ENCODE assay signal across 15 mouse cellular contexts in genomic region chr9:22962269-22962815, GRCm38 (mm10).
DNase-seq lines count a peak whose midpoint lies in the region; ATAC-seq and TF ChIP-seq lines count a peak whose summit lies in the region.
"Had no signal": no experiment of that assay in that cellular context is flagged by ENCODE, and none has a peak within 500 bp of the region (broad histone marks: within the 10 kb centered on the region; RNA-seq: fewer than 3 reads in every experiment).

No protein-coding gene starts in this region.

- H3K4me2 ChIP-seq in midbrain, embryonic 14.5 days (ENCODE audit: low read length), result no peak overlapping the region

- no peak overlapping the region for H3K4me3 ChIP-seq in gastrocnemius, adult 2 months
- no peak overlapping the region for H3K4me3 ChIP-seq in lung, adult 2 months (replicated peaks; ENCODE audit: extremely low read depth, low read depth, low read length)
- H3K4me3 ChIP-seq in midbrain, embryonic 14.5 days (replicated peaks; ENCODE audit: low read depth, low read length), result no peak overlapping the region
- H3K4me3 ChIP-seq: midbrain, embryonic 10.5 days had no signal

- H3K9ac ChIP-seq in midbrain, embryonic 14.5 days (replicated peaks; ENCODE audit: low read length), result no peak overlapping the region
- H3K9ac ChIP-seq: liver, postnatal 0 days had no signal

- no peaks in the 10 kb centered on the region for H3K36me3 ChIP-seq in midbrain, embryonic 14.5 days (ENCODE audit: control insufficient read depth, insufficient read depth, low read length)
- H3K36me3 ChIP-seq: midbrain, embryonic 10.5 days had no signal

- no peak for TF ChIP-seq CTCF in gastrocnemius, adult 2 months (IDR thresholded peaks at IDR 0.05)
- no peak for TF ChIP-seq CTCF in lung, adult 2 months (IDR thresholded peaks at IDR 0.05; ENCODE audit: insufficient read depth, low read length)

- H3K27ac ChIP-seq in gastrocnemius, adult 2 months, result peak overlapping the region; percentile 24
- H3K27ac ChIP-seq in midbrain, embryonic 14.5 days (replicated peaks; ENCODE audit: low read depth, low read length), result no peak overlapping the region
- H3K27ac ChIP-seq: midbrain, embryonic 10.5 days had no signal

- DNase-seq in gastrocnemius, adult 2 months, result no peak
- DNase-seq in gastrocnemius, postnatal 36 days, result no peak
- DNase-seq in embryo, embryonic 10 days (ENCODE audit: low spot score), result peak; percentile 41
- DNase-seq in hindlimb bud, embryonic 11.5 days (ENCODE audit: extremely low spot score, low read depth, low spot score), result peak; percentile 70
- no peak for DNase-seq in lung, adult 2 months
- DNase-seq in midbrain, embryonic 14.5 days, result no peak
- DNase-seq in lung, postnatal 4 days, result no peak
- DNase-seq: cerebellum, adult 9-11 months; heart, postnatal 4 days; kidney, postnatal 4 days; liver, postnatal 0 days; right cerebral cortex, adult 18-20 months had no signal

- TF ChIP-seq POLR2A in lung, adult 2 months (IDR thresholded peaks at IDR 0.05; ENCODE audit: borderline replicate concordance, extremely low read depth, low read depth, low read length), result no peak

- intact Hi-C loops in gastrocnemius, adult 2 months (cut with DNase I), result no loop called here
- intact Hi-C loops in gastrocnemius, postnatal 36 days (cut with DNase I), result no loop called here

- no peaks in the 10 kb centered on the region for H3K9me3 ChIP-seq in midbrain, embryonic 14.5 days (ENCODE audit: control insufficient read depth, low read length)
- H3K9me3 ChIP-seq: midbrain, embryonic 10.5 days had no signal

- no peaks in the 10 kb centered on the region for H3K4me1 ChIP-seq in lung, adult 2 months (ENCODE audit: control insufficient read depth, insufficient read depth, low read length)
- no peaks in the 10 kb centered on the region for H3K4me1 ChIP-seq in midbrain, embryonic 14.5 days (ENCODE audit: control insufficient read depth, insufficient read depth, low read length)
- H3K4me1 ChIP-seq: midbrain, embryonic 10.5 days had no signal

- no peaks in the 10 kb centered on the region for H3K27me3 ChIP-seq in midbrain, embryonic 14.5 days (ENCODE audit: control insufficient read depth, insufficient read depth, low read length)

- ATAC-seq in monocyte, adult 5-6 weeks (replicated peaks; ENCODE audit: insufficient number of reproducible peaks, low FRiP score, low TSS enrichment, poor library complexity, severe bottlenecking), result peak; percentile 40
- no peak for ATAC-seq in midbrain, embryonic 14.5 days (ENCODE audit: low FRiP score, low TSS enrichment)
- ATAC-seq: intestine, embryonic 16.5 days; liver, postnatal 0 days had no signal

- WGBS in lung, adult 2 months, result 74% methylated on average over 7 of the region's 7 CpGs
- 72% methylated on average over 7 of the region's 7 CpGs for WGBS in midbrain, embryonic 14.5 days

Comparison
In these comparisons a context has a peak if more than half of its experiments do, and no peak if none do; other contexts are left out.
1. DNase-seq: peak in embryo, embryonic 10 days (single experiment) and hindlimb bud, embryonic 11.5 days (single experiment); none in gastrocnemius, adult 2 months (single experiment), gastrocnemius, postnatal 36 days (0 of 2), lung, adult 2 months (single experiment), midbrain, embryonic 14.5 days (single experiment) and lung, postnatal 4 days (0 of 2).